Mouse (Mus musculus) forebrain, postnatal 0 days (tissue): ENCODE data around the gene Esrp2. TPM values are rescaled to one million over a fixed set of nuclear protein-coding genes. Genes with fewer than 3 reads are reported as not detected.

Experiments used
- ATAC-seq: fragments of 200-750 bp; cut with Nextera tagmentation; 2 replicates; pipeline ENCODE4 v1.8.0; 2017; ENCODE audit warnings: mild to moderate bottlenecking, moderate library complexity
- DNase-seq: peaks from one replicate; pipeline ENCODE4 v3.0.0-alpha.2; 2015
- H3K27ac ChIP-seq: fragments of 300-500 bp; sonication (generic); 2 replicates; pipeline ENCODE4 v1.5.1; 2014; ENCODE audit warnings: low read depth, mild to moderate bottlenecking, antibody characterized with exemption, low read length, moderate library complexity, mixed read lengths
- H3K27me3 ChIP-seq: fragments of 300-500 bp; sonication (generic); 2 replicates; pipeline ENCODE4 v1.6.1; 2014; ENCODE audit warnings: mild to moderate bottlenecking, low read length, mixed read lengths; ENCODE audit not compliant: insufficient read depth
- H3K36me3 ChIP-seq: fragments of 300-500 bp; sonication (generic); 2 replicates; pipeline ENCODE4 v1.6.1; 2014; ENCODE audit warnings: mild to moderate bottlenecking, moderate library complexity; ENCODE audit not compliant: insufficient read depth
- H3K4me1 ChIP-seq: fragments of 300-500 bp; sonication (generic); 2 replicates; pipeline ENCODE4 v1.6.1; 2014; ENCODE audit warnings: antibody characterized with exemption; ENCODE audit not compliant: insufficient read depth
- H3K4me2 ChIP-seq: fragments of 300-500 bp; sonication (generic); 2 replicates; pipeline ENCODE4 v1.6.1; 2014; ENCODE audit warnings: low read depth, mild to moderate bottlenecking, moderate library complexity
- H3K4me3 ChIP-seq: fragments of 300-500 bp; sonication (generic); 2 replicates; pipeline ENCODE4 v1.5.1; 2014; ENCODE audit warnings: low read depth, low read length, mixed read lengths
- H3K9ac ChIP-seq: fragments of 300-500 bp; sonication (generic); 2 replicates; pipeline ENCODE4 v1.6.1; 2014; ENCODE audit warnings: mild to moderate bottlenecking
- H3K9me3 ChIP-seq: fragments of 300-500 bp; sonication (generic); 2 replicates; pipeline ENCODE4 v1.6.1; 2016; ENCODE audit warnings: low read length
- CTCF ChIP-seq: sonication (generic); IDR thresholded peaks from 2 replicates; pipeline ENCODE4 v1.5.1; 2016; ENCODE audit warnings: antibody characterized with exemption, control low read depth, low read depth
- WGBS: fragments of 180-500 bp; shearing (Covaris S2); extraction: QIAGEN DNeasy Blood & Tissue Kit; methylation state at CpG from one replicate; pipeline ENCODE4 v1.1.7; 2014; 5-methylcytosine and 5-hydroxymethylcytosine counted together
- polyA plus RNA-seq: library from polyadenylated mRNA; unstranded; fragments of >200 nt; fragmentation: Nextera tagmentation; extraction: Ambion mirVana; gene quantifications from 2 replicates; pipeline ENCODE4 v1.2.1, GENCODE M21; 2015
- total RNA-seq: library from RNA; depleted of rRNA; stranded (reverse); fragments of >200 nt; gene quantifications from 2 replicates; pipeline ENCODE4 v1.2.3, GENCODE M21; 2014

Gene Esrp2
- total and polyA plus RNA-seq, 2 experiments from 2014 or later = 0.14 TPM; not detected in 1

- Histone ChIP-seq H3K4me3 (peak overlapping the region; percentile 88), H3K4me1 (peaks cover 7% of the 10 kb centered on the region; the same call in 1 of the 2 replicates), H3K4me2 (peak overlapping the region; percentile 87), H3K27me3 (no peaks in the 10 kb centered on the region), H3K36me3 (no peaks in the 10 kb centered on the region), H3K9ac (peak overlapping the region; percentile 87), H3K27ac (no peak overlapping the region), H3K9me3 (no peaks in the 10 kb centered on the region)
- 28% methylated on average over 6 of the region's 6 CpGs for WGBS
- DNase-seq = peak; percentile 18
- peak; percentile 35 for TF ChIP-seq CTCF
- no peak for ATAC-seq
These were observed 33.2 kb upstream of the Esrp2 start for GRCm38 (mm10) chr8:106169934-106170480.

GRCm38 (mm10) chr8:106169017-106169933, 32.5 kb upstream of the Esrp2 start:
- no peak for DNase-seq
- Histone ChIP-seq H3K9ac (peak overlapping the region; percentile 87), H3K4me3 (peak overlapping the region; percentile 88), H3K36me3 (peaks cover 4% of the 10 kb centered on the region), H3K27me3 (no peaks in the 10 kb centered on the region), H3K9me3 (no peaks in the 10 kb centered on the region), H3K27ac (peak overlapping the region; percentile 93), H3K4me2 (peak overlapping the region; percentile 87), H3K4me1 (peaks cover 7% of the 10 kb centered on the region; the same call in 1 of the 2 replicates)
- 2% methylated on average over 54 of the region's 54 CpGs for WGBS
- ATAC-seq = peak; percentile 83
- TF ChIP-seq CTCF = no peak

- peak within 1 kb of the TSS; percentile 88 for H3K4me3 ChIP-seq
- TF ChIP-seq CTCF = peak; percentile 17; the same call in 1 of the 2 replicates
- H3K4me2 ChIP-seq = peak within 1 kb of the TSS; percentile 87
- WGBS = under 1% methylated on average over 55 of the region's 59 CpGs
- H3K9ac ChIP-seq = peak within 1 kb of the TSS; percentile 87
- no peaks in the 10 kb centered on the region for H3K27me3 ChIP-seq
- peak; percentile 92 for DNase-seq
- peaks cover 11% of the 10 kb centered on the region for H3K36me3 ChIP-seq
- peaks cover 7% of the 10 kb centered on the region; the same call in 1 of the 2 replicates for H3K4me1 ChIP-seq
- ATAC-seq = peak; percentile 94
- peak within 1 kb of the TSS; percentile 93 for H3K27ac ChIP-seq
- no peaks in the 10 kb centered on the region for H3K9me3 ChIP-seq
These were observed 31.7 kb upstream of the Esrp2 start, which contains the start of gene Slc7a6 for GRCm38 (mm10) chr8:106168356-106169016. TSS of gene Slc7a6 (plus strand) at chr8:106168857.

GRCm38 (mm10) chr8:106165460-106165859, 28.7 kb upstream of the Esrp2 start:
- ATAC-seq = no peak
- Histone ChIP-seq H3K4me2 (no peak overlapping the region), H3K9ac (no peak overlapping the region), H3K4me1 (peaks cover 7% of the 10 kb centered on the region; the same call in 1 of the 2 replicates), H3K4me3 (no peak overlapping the region), H3K27ac (no peak overlapping the region), H3K27me3 (no peaks in the 10 kb centered on the region), H3K36me3 (peaks cover 34% of the 10 kb centered on the region), H3K9me3 (no peaks in the 10 kb centered on the region)
- WGBS = 50% methylated on average over 4 of the region's 4 CpGs
- DNase-seq = peak; percentile 60
- TF ChIP-seq CTCF = peak; percentile 80

GRCm38 (mm10) chr8:106163251-106163650, 26.5 kb upstream of the Esrp2 start:
- Histone ChIP-seq H3K4me3 (no peak overlapping the region), H3K9me3 (no peaks in the 10 kb centered on the region), H3K36me3 (peaks cover 44% of the 10 kb centered on the region), H3K27ac (no peak overlapping the region), H3K4me2 (no peak overlapping the region), H3K4me1 (no peaks in the 10 kb centered on the region), H3K27me3 (no peaks in the 10 kb centered on the region), H3K9ac (no peak overlapping the region)
- DNase-seq (no peak), ATAC-seq (no peak)
- TF ChIP-seq CTCF = no peak
- WGBS = 93% methylated on average over 9 of the region's 9 CpGs

- Histone ChIP-seq H3K27me3 (no peaks in the 10 kb centered on the region), H3K27ac (no peak overlapping the region), H3K4me2 (no peak overlapping the region), H3K36me3 (peaks cover 52% of the 10 kb centered on the region), H3K9ac (no peak overlapping the region), H3K4me1 (no peaks in the 10 kb centered on the region), H3K9me3 (no peaks in the 10 kb centered on the region), H3K4me3 (no peak overlapping the region)
- DNase-seq = no peak
- WGBS = 90% methylated on average over 6 of the region's 6 CpGs
- TF ChIP-seq CTCF = no peak
- no peak for ATAC-seq
These were observed 23.1 kb upstream of the Esrp2 start for GRCm38 (mm10) chr8:106159876-106160275.

GRCm38 (mm10) chr8:106158381-106158780, 21.6 kb upstream of the Esrp2 start:
- Histone ChIP-seq H3K9me3 (no peaks in the 10 kb centered on the region), H3K36me3 (peaks cover 45% of the 10 kb centered on the region), H3K4me1 (no peaks in the 10 kb centered on the region), H3K4me2 (no peak overlapping the region), H3K4me3 (no peak overlapping the region), H3K27ac (no peak overlapping the region), H3K9ac (no peak overlapping the region), H3K27me3 (no peaks in the 10 kb centered on the region)
- no peak for DNase-seq
- TF ChIP-seq CTCF = no peak
- WGBS = 86% methylated on average over 10 of the region's 10 CpGs
- ATAC-seq = no peak
